Mouse (Mus musculus): ENCODE data around the gene Pcdh10. TPM values are rescaled to one million over a fixed set of nuclear protein-coding genes. Genes with fewer than 3 reads are reported as not detected.

Gene Pcdh10
- polyA plus RNA-seq, 1 experiment from 2014 or later = 21.9 TPM

- Histone ChIP-seq H3K36me3 (ENCODE audit: control insufficient read depth, insufficient read depth, low read length) (no peaks in the 10 kb centered on the region), H3K9ac (ENCODE audit: low read depth, low read length) (peak overlapping the region; percentile 90), H3K4me2 (ENCODE audit: low read length) (peak overlapping the region; percentile 80), H3K9me3 (replicated peaks; ENCODE audit: control insufficient read depth, low read length, poor library complexity, severe bottlenecking) (no peaks in the 10 kb centered on the region), H3K4me1 (ENCODE audit: control insufficient read depth, insufficient read depth, low read length) (peaks cover 15% of the 10 kb centered on the region), H3K4me3 (ENCODE audit: low read depth, low read length) (peak overlapping the region; percentile 69), H3K27me3 (ENCODE audit: control insufficient read depth, insufficient read depth, low read depth, low read length) (no peaks in the 10 kb centered on the region), H3K27ac (ENCODE audit: low read length) (peak overlapping the region; percentile 95)
- ATAC-seq = 0 out of 2 replicates have a peak, but pooled peaks have one; percentile 1
- under 1% methylated on average over 82 of the region's 82 CpGs for WGBS
Observed at GRCm38 (mm10) chr3:45380811-45381761, 2.9 kb downstream of the Pcdh10 start.

DNA sequence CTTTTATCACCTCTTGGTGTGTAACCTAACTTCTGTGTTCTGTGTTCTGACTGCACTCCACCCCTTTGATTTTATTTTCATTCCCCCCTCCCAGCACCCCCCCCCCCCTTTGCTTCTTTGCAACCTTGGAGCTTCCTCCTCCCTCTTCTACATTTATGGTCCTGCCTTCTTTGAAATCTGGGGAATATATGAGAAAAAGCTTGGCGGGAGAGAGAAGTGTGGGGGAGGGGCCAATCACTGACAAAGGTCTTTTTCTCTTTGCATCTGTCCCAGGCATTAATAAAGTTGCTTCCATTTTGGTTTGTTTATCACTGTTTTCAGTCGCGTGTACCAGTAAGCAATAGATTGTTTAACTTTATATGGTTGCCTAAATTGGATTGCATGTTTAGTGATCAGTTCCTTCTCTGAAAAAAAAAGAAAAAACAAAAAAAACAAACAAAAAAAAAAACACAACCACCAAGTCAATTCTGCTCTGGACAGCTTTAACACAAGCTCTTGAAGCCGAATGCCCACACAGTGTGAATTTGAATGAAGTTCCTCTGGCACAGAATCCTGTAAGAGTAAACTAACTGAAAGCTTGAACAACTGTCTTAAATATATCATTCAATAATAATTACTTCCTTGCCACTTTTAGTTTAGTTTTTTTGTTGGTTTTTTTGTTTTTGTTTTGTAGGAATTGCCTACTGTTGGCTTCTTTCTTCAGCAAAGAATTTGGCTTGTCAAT, 4.0 kb downstream of the Pcdh10 start:
- Histone ChIP-seq H3K27ac (ENCODE audit: low read length) (peak overlapping the region; percentile 95), H3K9ac (ENCODE audit: low read depth, low read length) (peak overlapping the region; percentile 90), H3K4me2 (ENCODE audit: low read length) (peak overlapping the region; percentile 80), H3K4me1 (ENCODE audit: control insufficient read depth, insufficient read depth, low read length) (peaks cover 15% of the 10 kb centered on the region), H3K4me3 (ENCODE audit: low read depth, low read length) (peak overlapping the region; percentile 69), H3K36me3 (ENCODE audit: control insufficient read depth, insufficient read depth, low read length) (no peaks in the 10 kb centered on the region), H3K27me3 (ENCODE audit: control insufficient read depth, insufficient read depth, low read depth, low read length) (no peaks in the 10 kb centered on the region), H3K9me3 (replicated peaks; ENCODE audit: control insufficient read depth, low read length, poor library complexity, severe bottlenecking) (no peaks in the 10 kb centered on the region)
- WGBS = 15% methylated on average over 4 of the region's 4 CpGs
- no peak for ATAC-seq

DNA sequence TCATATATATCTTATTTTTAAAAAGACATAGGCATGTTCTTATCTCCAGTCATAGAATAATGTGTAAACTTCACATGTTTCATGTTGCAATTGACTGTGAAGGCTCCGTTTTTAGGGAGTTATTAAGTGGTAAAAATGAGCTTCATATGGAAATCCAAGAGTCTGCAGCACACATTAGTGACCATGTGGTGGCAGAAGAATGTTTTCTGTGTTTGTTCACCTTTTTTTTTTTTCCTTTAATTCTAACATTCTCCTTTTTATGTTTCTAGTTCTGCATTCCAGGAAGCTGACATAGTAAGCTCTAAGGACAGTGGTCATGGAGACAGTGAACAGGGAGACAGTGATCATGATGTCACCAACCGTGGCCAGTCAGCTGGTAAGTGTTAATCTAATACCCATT, 5.6 kb downstream of the Pcdh10 start:
- no peak overlapping the region for H3K9ac ChIP-seq (ENCODE audit: low read depth, low read length)
- peaks cover 15% of the 10 kb centered on the region for H3K4me1 ChIP-seq (ENCODE audit: control insufficient read depth, insufficient read depth, low read length)
- H3K4me3 ChIP-seq (ENCODE audit: low read depth, low read length) = peak overlapping the region; percentile 34
- no peak for ATAC-seq
- H3K9me3 ChIP-seq (replicated peaks; ENCODE audit: control insufficient read depth, low read length, poor library complexity, severe bottlenecking) = no peaks in the 10 kb centered on the region
- H3K36me3 ChIP-seq (ENCODE audit: control insufficient read depth, insufficient read depth, low read length) = no peaks in the 10 kb centered on the region
- no peak overlapping the region for H3K27ac ChIP-seq (ENCODE audit: low read length)
- H3K27me3 ChIP-seq (ENCODE audit: control insufficient read depth, insufficient read depth, low read depth, low read length) = no peaks in the 10 kb centered on the region
- 54% methylated on average over 2 of the region's 2 CpGs for WGBS
- peak overlapping the region; percentile 57 for H3K4me2 ChIP-seq (ENCODE audit: low read length)

DNA sequence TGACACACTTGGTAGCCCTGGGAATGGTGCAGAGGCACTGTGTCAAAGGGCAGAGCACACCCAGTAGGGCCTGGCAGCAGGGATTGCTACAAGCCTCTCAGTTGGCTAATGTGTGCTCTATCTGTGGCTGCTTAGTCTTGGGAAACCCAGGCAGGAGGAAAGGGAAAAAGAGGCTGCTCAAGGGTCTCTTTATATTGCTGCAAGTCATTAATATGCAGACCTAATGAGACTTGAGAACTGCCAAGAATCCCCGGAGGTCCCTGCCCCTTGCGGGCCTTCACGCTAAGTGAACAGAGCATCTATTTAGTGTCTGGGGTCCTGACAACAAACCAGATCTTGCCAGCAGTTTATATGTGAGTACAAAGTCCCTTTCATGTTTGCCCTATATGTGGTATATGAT, 6.8 kb downstream of the Pcdh10 start:
- 15% methylated on average over 3 of the region's 3 CpGs for WGBS
- Histone ChIP-seq H3K36me3 (ENCODE audit: control insufficient read depth, insufficient read depth, low read length) (no peaks in the 10 kb centered on the region), H3K9ac (ENCODE audit: low read depth, low read length) (peak overlapping the region; percentile 52; the same call in 1 of the 2 replicates), H3K4me3 (ENCODE audit: low read depth, low read length) (peak overlapping the region; percentile 33), H3K4me1 (ENCODE audit: control insufficient read depth, insufficient read depth, low read length) (peaks cover 15% of the 10 kb centered on the region), H3K27me3 (ENCODE audit: control insufficient read depth, insufficient read depth, low read depth, low read length) (no peaks in the 10 kb centered on the region), H3K4me2 (ENCODE audit: low read length) (peak overlapping the region; percentile 56), H3K27ac (ENCODE audit: low read length) (peak overlapping the region; percentile 50; the same call in 1 of the 2 replicates), H3K9me3 (replicated peaks; ENCODE audit: control insufficient read depth, low read length, poor library complexity, severe bottlenecking) (no peaks in the 10 kb centered on the region)
- peak; percentile 38 for ATAC-seq

DNA sequence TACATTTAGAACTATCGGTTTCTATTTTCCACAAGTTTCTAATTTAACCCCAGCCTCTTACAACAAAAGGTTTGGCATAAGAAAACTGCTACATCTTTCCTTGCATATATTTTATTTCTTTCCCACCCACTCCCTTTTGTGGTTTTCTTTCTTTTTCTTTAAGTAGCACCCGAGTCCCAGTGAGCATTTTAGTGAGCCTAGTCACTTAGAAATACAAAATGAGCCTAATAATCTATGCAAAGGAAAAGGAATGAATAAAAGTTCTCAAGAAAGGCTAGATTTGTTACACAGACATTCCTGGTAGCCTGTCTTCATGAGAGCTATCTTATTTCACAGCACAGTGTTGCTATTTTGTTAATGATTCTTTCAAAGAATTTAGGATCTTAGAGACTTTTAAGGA, 7.3 kb downstream of the Pcdh10 start:
- Histone ChIP-seq H3K27me3 (ENCODE audit: control insufficient read depth, insufficient read depth, low read depth, low read length) (no peaks in the 10 kb centered on the region), H3K4me3 (ENCODE audit: low read depth, low read length) (peak overlapping the region; percentile 33), H3K27ac (ENCODE audit: low read length) (no peak overlapping the region), H3K9ac (ENCODE audit: low read depth, low read length) (no peak overlapping the region), H3K4me1 (ENCODE audit: control insufficient read depth, insufficient read depth, low read length) (peaks cover 15% of the 10 kb centered on the region), H3K4me2 (ENCODE audit: low read length) (peak overlapping the region; percentile 56), H3K36me3 (ENCODE audit: control insufficient read depth, insufficient read depth, low read length) (no peaks in the 10 kb centered on the region), H3K9me3 (replicated peaks; ENCODE audit: control insufficient read depth, low read length, poor library complexity, severe bottlenecking) (no peaks in the 10 kb centered on the region)
- no peak for ATAC-seq
- 33% methylated on average over 2 of the region's 2 CpGs for WGBS

DNA sequence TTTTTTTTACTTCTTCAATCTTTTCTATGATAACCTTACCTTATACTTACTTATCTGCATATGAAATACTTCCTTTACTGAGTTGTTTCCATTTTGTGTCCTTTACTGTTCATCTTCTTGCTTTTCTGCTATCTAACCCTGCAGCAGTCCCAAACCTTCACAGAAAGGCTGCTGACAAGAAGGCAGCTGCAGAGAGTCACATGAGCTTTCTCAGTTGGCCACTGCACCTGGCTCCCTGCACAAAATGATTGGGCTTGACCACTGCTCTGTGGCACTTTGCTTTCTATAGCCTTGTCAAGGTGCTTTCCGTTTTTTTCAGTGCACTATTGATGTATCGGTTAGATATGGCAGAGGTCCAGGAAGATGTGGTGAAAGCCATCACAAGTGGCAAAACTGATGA, 8.3 kb downstream of the Pcdh10 start:
- WGBS = 48% methylated on average over 2 of the region's 2 CpGs
- peak overlapping the region; percentile 39 for H3K4me2 ChIP-seq (ENCODE audit: low read length)
- H3K4me1 ChIP-seq (ENCODE audit: control insufficient read depth, insufficient read depth, low read length) = peaks cover 15% of the 10 kb centered on the region
- no peaks in the 10 kb centered on the region for H3K9me3 ChIP-seq (replicated peaks; ENCODE audit: control insufficient read depth, low read length, poor library complexity, severe bottlenecking)
- ATAC-seq = no peak
- no peak overlapping the region for H3K27ac ChIP-seq (ENCODE audit: low read length)
- peak overlapping the region; percentile 0; the same call in 1 of the 2 replicates for H3K4me3 ChIP-seq (ENCODE audit: low read depth, low read length)
- H3K36me3 ChIP-seq (ENCODE audit: control insufficient read depth, insufficient read depth, low read length) = no peaks in the 10 kb centered on the region
- no peaks in the 10 kb centered on the region for H3K27me3 ChIP-seq (ENCODE audit: control insufficient read depth, insufficient read depth, low read depth, low read length)
- H3K9ac ChIP-seq (ENCODE audit: low read depth, low read length) = no peak overlapping the region

GRCm38 (mm10) chr3:45397101-45397500, 18.9 kb downstream of the Pcdh10 start:
- 69% methylated on average over 4 of the region's 4 CpGs for WGBS
- H3K27me3 ChIP-seq (ENCODE audit: control insufficient read depth, insufficient read depth, low read depth, low read length) = no peaks in the 10 kb centered on the region
- no peak overlapping the region for H3K27ac ChIP-seq (ENCODE audit: low read length)
- ATAC-seq = no peak
- H3K4me2 ChIP-seq (ENCODE audit: low read length) = no peak overlapping the region
- H3K9ac ChIP-seq (ENCODE audit: low read depth, low read length) = no peak overlapping the region
- no peak overlapping the region for H3K4me3 ChIP-seq (ENCODE audit: low read depth, low read length)
- no peaks in the 10 kb centered on the region for H3K9me3 ChIP-seq (replicated peaks; ENCODE audit: control insufficient read depth, low read length, poor library complexity, severe bottlenecking)
- no peaks in the 10 kb centered on the region for H3K4me1 ChIP-seq (ENCODE audit: control insufficient read depth, insufficient read depth, low read length)
- peaks cover 9% of the 10 kb centered on the region for H3K36me3 ChIP-seq (ENCODE audit: control insufficient read depth, insufficient read depth, low read length)

GRCm38 (mm10) chr3:45403239-45403638, 25.0 kb downstream of the Pcdh10 start:
- H3K9ac ChIP-seq (ENCODE audit: low read depth, low read length) = no peak overlapping the region
- no peaks in the 10 kb centered on the region for H3K9me3 ChIP-seq (replicated peaks; ENCODE audit: control insufficient read depth, low read length, poor library complexity, severe bottlenecking)
- H3K4me1 ChIP-seq (ENCODE audit: control insufficient read depth, insufficient read depth, low read length) = no peaks in the 10 kb centered on the region
- WGBS = 83% methylated on average over 2 of the region's 2 CpGs
- no peak overlapping the region for H3K27ac ChIP-seq (ENCODE audit: low read length)
- no peak for ATAC-seq
- H3K36me3 ChIP-seq (ENCODE audit: control insufficient read depth, insufficient read depth, low read length) = no peaks in the 10 kb centered on the region
- H3K27me3 ChIP-seq (ENCODE audit: control insufficient read depth, insufficient read depth, low read depth, low read length) = no peaks in the 10 kb centered on the region
- no peak overlapping the region for H3K4me3 ChIP-seq (ENCODE audit: low read depth, low read length)
- no peak overlapping the region for H3K4me2 ChIP-seq (ENCODE audit: low read length)

GRCm38 (mm10) chr3:45431691-45432090, 53.5 kb downstream of the Pcdh10 start:
- no peaks in the 10 kb centered on the region for H3K4me1 ChIP-seq (ENCODE audit: control insufficient read depth, insufficient read depth, low read length)
- H3K9me3 ChIP-seq (replicated peaks; ENCODE audit: control insufficient read depth, low read length, poor library complexity, severe bottlenecking) = no peaks in the 10 kb centered on the region
- no peaks in the 10 kb centered on the region for H3K36me3 ChIP-seq (ENCODE audit: control insufficient read depth, insufficient read depth, low read length)
- no peaks in the 10 kb centered on the region for H3K27me3 ChIP-seq (ENCODE audit: control insufficient read depth, insufficient read depth, low read depth, low read length)
- no peak for ATAC-seq
- H3K27ac ChIP-seq (ENCODE audit: low read length) = no peak overlapping the region
- H3K4me2 ChIP-seq (ENCODE audit: low read length) = no peak overlapping the region
- no peak overlapping the region for H3K4me3 ChIP-seq (ENCODE audit: low read depth, low read length)
- 54% methylated on average over 1 of the region's 1 CpGs for WGBS
- H3K9ac ChIP-seq (ENCODE audit: low read depth, low read length) = no peak overlapping the region
